Mouse (Mus musculus): ENCODE results near the gene Mgat2. TPM values are rescaled to one million over a fixed set of nuclear protein-coding genes. Genes with fewer than 3 reads are reported as not detected.

Mgat2 gene
- total RNA-seq, 2 experiments from 2014 or later: 6.0 to 7.3 TPM

- no peak for TF ChIP-seq CTCF (IDR thresholded peaks at IDR 0.05)
- no peak for DNase-seq
- Histone ChIP-seq H3K4me3 (no peak overlapping the region), H3K27ac (no peak overlapping the region)
- intact Hi-C loops (cut with DNase I): no loop called here
These were observed 24.0 kb downstream of the Mgat2 start for GRCm38 (mm10) chr12:69207926-69208325.

GRCm38 (mm10) chr12:69208520-69208919 lies 24.6 kb downstream of the Mgat2 start:
- DNase-seq: no peak
- peak; percentile 38 for TF ChIP-seq CTCF (IDR thresholded peaks at IDR 0.05)
- no peak overlapping the region for H3K27ac ChIP-seq
- intact Hi-C loops (cut with DNase I): no loop called here
- H3K4me3 ChIP-seq: no peak overlapping the region

GRCm38 (mm10) chr12:69210056-69210979 lies 26.4 kb downstream of the Mgat2 start:
- no peak overlapping the region for H3K27ac ChIP-seq
- H3K4me3 ChIP-seq: no peak overlapping the region
- no peak for DNase-seq
- TF ChIP-seq CTCF (IDR thresholded peaks at IDR 0.05): no peak
- intact Hi-C loops (cut with DNase I): no loop called here

- peak; percentile 52 for TF ChIP-seq CTCF (IDR thresholded peaks at IDR 0.05)
- no peak overlapping the region for H3K27ac ChIP-seq
- intact Hi-C loops (cut with DNase I): no loop called here
- no peak overlapping the region for H3K4me3 ChIP-seq
- no peak for DNase-seq
These were observed 27.1 kb downstream of the Mgat2 start for GRCm38 (mm10) chr12:69211057-69211456.

GRCm38 (mm10) chr12:69213186-69213777 lies 29.3 kb downstream of the Mgat2 start:
- Histone ChIP-seq H3K4me3 (no peak overlapping the region), H3K27ac (no peak overlapping the region)
- no peak for DNase-seq
- intact Hi-C loops (cut with DNase I): no loop called here
- TF ChIP-seq CTCF (IDR thresholded peaks at IDR 0.05): peak; percentile 19; the same call in 1 of the 2 replicates

GRCm38 (mm10) chr12:69214393-69214792 lies 30.4 kb downstream of the Mgat2 start:
- Histone ChIP-seq H3K4me3 (no peak overlapping the region), H3K27ac (peak overlapping the region; percentile 16; the same call in 1 of the 2 replicates)
- no peak for TF ChIP-seq CTCF (IDR thresholded peaks at IDR 0.05)
- intact Hi-C loops (cut with DNase I): no loop called here
- DNase-seq: no peak

GRCm38 (mm10) chr12:69215000-69215785 lies 31.2 kb downstream of the Mgat2 start:
- Histone ChIP-seq H3K27ac (peak overlapping the region; percentile 1; the same call in 1 of the 2 replicates), H3K4me3 (no peak overlapping the region)
- intact Hi-C loops (cut with DNase I): no loop called here
- peak; percentile 76 for DNase-seq
- no peak for TF ChIP-seq CTCF (IDR thresholded peaks at IDR 0.05)

- no peak overlapping the region for H3K4me3 ChIP-seq
- no peak overlapping the region for H3K27ac ChIP-seq
- TF ChIP-seq CTCF (IDR thresholded peaks at IDR 0.05): no peak
- intact Hi-C loops (cut with DNase I): no loop called here
- no peak for DNase-seq
These were observed 32.6 kb downstream of the Mgat2 start for GRCm38 (mm10) chr12:69216587-69216986.

- intact Hi-C loops (cut with DNase I): no loop called here
- Histone ChIP-seq H3K27ac (no peak overlapping the region), H3K4me3 (no peak overlapping the region)
- DNase-seq: no peak
- no peak for TF ChIP-seq CTCF (IDR thresholded peaks at IDR 0.05)
These were observed 36.8 kb downstream of the Mgat2 start for GRCm38 (mm10) chr12:69220613-69221277.

- Histone ChIP-seq H3K4me3 (peak within 1 kb of the TSS; percentile 87), H3K27ac (peak within 1 kb of the TSS; percentile 72)
- DNase-seq: peak; percentile 91
- intact Hi-C loops (cut with DNase I): loop anchor here (1.0 kb wide), 1 partner anchor 19 kb away; no protein-coding TSS in a partner anchor
- no peak for TF ChIP-seq CTCF (IDR thresholded peaks at IDR 0.05)
These were observed 44.0 kb downstream of the Mgat2 start, which contains the start of gene Pole2 for GRCm38 (mm10) chr12:69227776-69228466. TSS of gene Pole2 (minus strand) at chr12:69228195.

GRCm38 (mm10) chr12:69229251-69229650 lies 45.3 kb downstream of the Mgat2 start:
- H3K4me3 ChIP-seq: no peak overlapping the region
- intact Hi-C loops (cut with DNase I): no loop called here
- DNase-seq: no peak
- H3K27ac ChIP-seq: no peak overlapping the region
- TF ChIP-seq CTCF (IDR thresholded peaks at IDR 0.05): peak; percentile 31; the same call in 1 of the 2 replicates
